Mouse (Mus musculus) forebrain, postnatal 0 days (tissue): Measurements from ENCODE around the gene Vmn2r39. TPM values are rescaled to one million over a fixed set of nuclear protein-coding genes. Genes with fewer than 3 reads are reported as not detected.
"Not testable (repeated sequence)": the region's sequence is repeated elsewhere in the genome, so short reads cannot be mapped to it uniquely, and the experiment has no call there.

Source experiments
- ATAC-seq: fragments of 200-750 bp; cut with Nextera tagmentation; 2 replicates; pipeline ENCODE4 v1.8.0; 2017; ENCODE audit warnings: mild to moderate bottlenecking, moderate library complexity
- DNase-seq: peaks from one replicate; pipeline ENCODE4 v3.0.0-alpha.2; 2015
- H3K27ac ChIP-seq: fragments of 300-500 bp; sonication (generic); 2 replicates; pipeline ENCODE4 v1.5.1; 2014; ENCODE audit warnings: low read depth, mild to moderate bottlenecking, antibody characterized with exemption, low read length, moderate library complexity, mixed read lengths
- H3K27me3 ChIP-seq: fragments of 300-500 bp; sonication (generic); 2 replicates; pipeline ENCODE4 v1.6.1; 2014; ENCODE audit warnings: mild to moderate bottlenecking, low read length, mixed read lengths; ENCODE audit not compliant: insufficient read depth
- H3K36me3 ChIP-seq: fragments of 300-500 bp; sonication (generic); 2 replicates; pipeline ENCODE4 v1.6.1; 2014; ENCODE audit warnings: mild to moderate bottlenecking, moderate library complexity; ENCODE audit not compliant: insufficient read depth
- H3K4me1 ChIP-seq: fragments of 300-500 bp; sonication (generic); 2 replicates; pipeline ENCODE4 v1.6.1; 2014; ENCODE audit warnings: antibody characterized with exemption; ENCODE audit not compliant: insufficient read depth
- H3K4me2 ChIP-seq: fragments of 300-500 bp; sonication (generic); 2 replicates; pipeline ENCODE4 v1.6.1; 2014; ENCODE audit warnings: low read depth, mild to moderate bottlenecking, moderate library complexity
- H3K4me3 ChIP-seq: fragments of 300-500 bp; sonication (generic); 2 replicates; pipeline ENCODE4 v1.5.1; 2014; ENCODE audit warnings: low read depth, low read length, mixed read lengths
- H3K9ac ChIP-seq: fragments of 300-500 bp; sonication (generic); 2 replicates; pipeline ENCODE4 v1.6.1; 2014; ENCODE audit warnings: mild to moderate bottlenecking
- H3K9me3 ChIP-seq: fragments of 300-500 bp; sonication (generic); 2 replicates; pipeline ENCODE4 v1.6.1; 2016; ENCODE audit warnings: low read length
- WGBS: fragments of 180-500 bp; shearing (Covaris S2); extraction: QIAGEN DNeasy Blood & Tissue Kit; methylation state at CpG from one replicate; pipeline ENCODE4 v1.1.7; 2014; 5-methylcytosine and 5-hydroxymethylcytosine counted together
- polyA plus RNA-seq: library from polyadenylated mRNA; unstranded; fragments of >200 nt; fragmentation: Nextera tagmentation; extraction: Ambion mirVana; gene quantifications from 2 replicates; pipeline ENCODE4 v1.2.1, GENCODE M21; 2015
- total RNA-seq: library from RNA; depleted of rRNA; stranded (reverse); fragments of >200 nt; gene quantifications from 2 replicates; pipeline ENCODE4 v1.2.3, GENCODE M21; 2014; rRNA removed

Vmn2r39 gene
- total RNA-seq (not detected in 2 replicates), polyA plus RNA-seq (not detected in 2 replicates)

GRCm38 (mm10) chr7:9030698-9031097 lies at the start of gene Vmn2r39:
Gene Vmn2r39, minus strand, starts transcription at chr7:9030798.
- H3K9ac ChIP-seq: not testable (repeated sequence)

GRCm38 (mm10) chr7:9065353-9065752 lies 34.8 kb upstream of the Vmn2r39 start:
- not testable (repeated sequence) for H3K4me3 ChIP-seq, H3K27me3 ChIP-seq, H3K27ac ChIP-seq, H3K4me2 ChIP-seq, H3K4me1 ChIP-seq, H3K36me3 ChIP-seq, H3K9me3 ChIP-seq, DNase-seq, H3K9ac ChIP-seq, ATAC-seq
- 80% methylated on average over 4 of the region's 4 CpGs for WGBS

More at GRCm38 (mm10) chr7:9030698-9031097, at the start of gene Vmn2r39:
- not testable (repeated sequence) for H3K9me3 ChIP-seq, H3K4me1 ChIP-seq, ATAC-seq, DNase-seq, H3K4me3 ChIP-seq, H3K36me3 ChIP-seq, H3K27me3 ChIP-seq, H3K4me2 ChIP-seq, H3K27ac ChIP-seq

Other genes with a start within 250 kb of the Vmn2r39 start
- gene Vmn2r40, start 99.4 kb downstream of the Vmn2r39 start, total RNA-seq: not detected in 2 replicates
- not detected in 2 replicates for gene Vmn2r40, start 99.4 kb downstream of the Vmn2r39 start, polyA plus RNA-seq
- gene Vmn2r38, start 67.1 kb upstream of the Vmn2r39 start, total RNA-seq: not detected in 2 replicates
- gene Vmn2r38, start 67.1 kb upstream of the Vmn2r39 start, polyA plus RNA-seq: not detected in 2 replicates
- not detected in 2 replicates for gene Vmn2r37, start 192.9 kb upstream of the Vmn2r39 start, total RNA-seq
- gene Vmn2r37, start 192.9 kb upstream of the Vmn2r39 start, polyA plus RNA-seq: not detected in 2 replicates